Mouse (Mus musculus) kidney, adult 2 months (tissue): ENCODE measurements around the gene Zfp870.
"Not testable (repeated sequence)": the region's sequence is repeated elsewhere in the genome, so short reads cannot be mapped to it uniquely, and the experiment has no call there.

Experiments
- CTCF ChIP-seq: fragments of 200-500 bp; conservative IDR thresholded peaks from 2 replicates; pipeline ENCODE4 v1.5.1; 2011; ENCODE audit warnings: low read depth, mild to moderate bottlenecking, control low read depth, low read length, moderate library complexity, mixed read lengths; ENCODE audit not compliant: insufficient read depth, insufficient read length
- POLR2A ChIP-seq: fragments of 200-500 bp; IDR thresholded peaks from one replicate; pipeline ENCODE4 v1.6.1; 2011; ENCODE audit warnings: low read depth, low read length, control low read depth

- TF ChIP-seq CTCF, POLR2A: not testable (repeated sequence)
These were observed 34.7 kb downstream of the Zfp870 start for GRCm38 (mm10) chr17:32856713-32857112.
